Mouse (Mus musculus) hindbrain, embryonic 15.5 days (tissue): ENCODE measurements around the gene Lif. TPM values are rescaled to one million over a fixed set of nuclear protein-coding genes. Genes with fewer than 3 reads are reported as not detected.

ENCODE experiments used
- ATAC-seq: fragments of 200-750 bp; cut with Nextera tagmentation; 2 replicates; pipeline ENCODE4 v1.8.0; 2017; ENCODE audit warnings: low read depth, moderate number of reproducible peaks, moderate TSS enrichment; ENCODE audit not compliant: low FRiP score
- H3K27ac ChIP-seq: fragments of 300-500 bp; sonication (generic); replicated peaks from 2 replicates; pipeline ENCODE4 v1.5.1; 2015; ENCODE audit warnings: mild to moderate bottlenecking, inconsistent platforms
- H3K27me3 ChIP-seq: fragments of 300-500 bp; sonication (generic); 2 replicates; pipeline ENCODE4 v1.6.1; 2015; ENCODE audit warnings: control low read depth, inconsistent platforms
- H3K36me3 ChIP-seq: fragments of 300-500 bp; sonication (generic); 2 replicates; pipeline ENCODE4 v1.6.1; 2015; ENCODE audit warnings: control low read depth, inconsistent platforms
- H3K4me1 ChIP-seq: fragments of 300-500 bp; sonication (generic); replicated peaks from 2 replicates; pipeline ENCODE4 v1.6.1; 2015; ENCODE audit warnings: control low read depth, inconsistent platforms
- H3K4me2 ChIP-seq: fragments of 300-500 bp; sonication (generic); 2 replicates; pipeline ENCODE4 v1.6.1; 2015; ENCODE audit warnings: moderate library complexity, mild to moderate bottlenecking, inconsistent platforms
- H3K4me3 ChIP-seq: fragments of 300-500 bp; sonication (generic); 2 replicates; pipeline ENCODE4 v1.5.1; 2015; ENCODE audit warnings: mild to moderate bottlenecking, inconsistent platforms
- H3K9ac ChIP-seq: fragments of 300-500 bp; sonication (generic); 2 replicates; pipeline ENCODE4 v1.6.1; 2015; ENCODE audit warnings: inconsistent platforms
- H3K9me3 ChIP-seq: fragments of 300-500 bp; sonication (generic); 2 replicates; pipeline ENCODE4 v1.6.1; 2016; ENCODE audit warnings: control low read depth, inconsistent platforms
- WGBS: fragments of 180-500 bp; shearing (Covaris S2); methylation state at CpG from one replicate; pipeline ENCODE4 v1.1.7; 2015; 5-methylcytosine and 5-hydroxymethylcytosine counted together
- polyA plus RNA-seq: library from polyadenylated mRNA; unstranded; fragments of >200 nt; fragmentation: Nextera tagmentation; extraction: Ambion mirVana; gene quantifications from 2 replicates; pipeline ENCODE4 v1.2.1, GENCODE M21; 2015

The Lif gene
- polyA plus RNA-seq, 1 experiment from 2014 or later, result 0.08 TPM

DNA sequence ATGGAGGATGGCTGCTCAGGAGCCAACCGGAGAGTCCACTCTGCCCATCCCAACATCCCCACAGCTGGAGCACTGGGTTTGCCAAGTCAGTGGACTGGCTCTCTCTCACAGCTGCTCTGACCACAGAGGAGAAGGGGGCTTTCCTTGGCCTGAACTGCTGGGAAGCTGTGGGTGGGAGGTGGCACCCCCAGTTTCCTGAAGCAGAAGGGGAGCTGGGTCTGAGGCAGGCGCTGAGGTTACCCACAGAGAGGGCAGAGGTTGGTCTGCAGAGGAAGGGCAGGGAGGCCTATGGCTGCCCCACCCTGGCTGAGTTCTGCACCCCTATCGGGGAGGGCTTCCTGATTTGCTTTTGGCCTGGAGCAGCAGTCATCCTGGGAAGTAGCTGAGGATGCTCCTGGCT, 6.0 kb upstream of the Lif start:
- ATAC-seq, result no peak
- 85% methylated on average over 3 of the region's 3 CpGs for WGBS
- Histone ChIP-seq H3K9ac (no peak overlapping the region), H3K4me2 (no peak overlapping the region), H3K27me3 (no peaks in the 10 kb centered on the region), H3K9me3 (no peaks in the 10 kb centered on the region), H3K4me3 (no peak overlapping the region), H3K4me1 (no peaks in the 10 kb centered on the region), H3K27ac (no peak overlapping the region), H3K36me3 (no peaks in the 10 kb centered on the region)

DNA sequence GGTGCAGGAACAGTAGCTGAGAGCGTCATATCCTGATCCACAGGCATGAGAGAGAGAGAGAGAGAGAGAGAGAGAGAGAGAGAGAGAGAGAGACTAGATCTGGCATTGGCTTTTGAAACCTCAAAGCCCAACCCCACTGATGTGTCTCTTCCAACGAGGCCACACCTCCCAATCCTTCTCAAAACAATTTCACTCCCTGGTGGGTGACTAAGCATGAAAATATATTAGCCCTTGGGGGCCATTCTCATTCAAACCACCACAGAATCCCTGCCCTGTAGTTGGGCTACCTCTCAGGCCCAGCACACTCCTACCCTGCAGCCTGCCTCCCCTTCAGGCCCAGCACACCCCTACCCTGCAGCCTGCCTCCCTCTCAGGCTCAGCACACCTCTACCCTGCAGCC, 4.5 kb upstream of the Lif start:
- no peaks in the 10 kb centered on the region for H3K4me1 ChIP-seq
- H3K4me2 ChIP-seq, result no peak overlapping the region
- no peaks in the 10 kb centered on the region for H3K27me3 ChIP-seq
- H3K36me3 ChIP-seq, result no peaks in the 10 kb centered on the region
- H3K27ac ChIP-seq, result no peak overlapping the region
- ATAC-seq, result no peak
- H3K9ac ChIP-seq, result no peak overlapping the region
- 76% methylated on average over 2 of the region's 2 CpGs for WGBS
- no peaks in the 10 kb centered on the region for H3K9me3 ChIP-seq
- H3K4me3 ChIP-seq, result no peak overlapping the region

DNA sequence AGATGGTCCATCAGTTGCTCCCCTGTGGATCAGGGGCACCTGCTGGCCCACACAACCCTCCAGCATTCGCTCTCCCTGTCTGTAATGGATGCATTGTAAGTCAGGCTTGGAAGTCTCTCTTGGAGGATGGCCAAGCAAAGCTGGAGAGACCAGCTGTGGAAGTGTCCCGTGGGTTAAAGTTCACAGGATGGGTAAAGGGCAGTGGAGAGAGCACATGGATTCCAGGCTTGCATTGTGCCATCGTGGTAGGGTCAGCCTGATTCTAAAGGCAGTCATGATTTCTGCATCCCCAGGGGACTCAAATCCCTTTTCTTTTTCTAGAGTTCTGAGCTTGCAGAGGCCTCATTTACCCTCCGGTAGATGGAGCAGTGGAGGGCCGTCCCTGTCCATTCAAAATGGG, 399 bp downstream of the Lif start:
- H3K36me3 ChIP-seq, result no peaks in the 10 kb centered on the region
- H3K4me1 ChIP-seq, result peaks cover 22% of the 10 kb centered on the region
- H3K4me2 ChIP-seq, result no peak overlapping the region
- H3K27me3 ChIP-seq, result no peaks in the 10 kb centered on the region
- H3K27ac ChIP-seq, result no peak overlapping the region
- H3K9me3 ChIP-seq, result no peaks in the 10 kb centered on the region
- no peak overlapping the region for H3K9ac ChIP-seq
- H3K4me3 ChIP-seq, result no peak overlapping the region
- ATAC-seq, result no peak
- WGBS, result 55% methylated on average over 5 of the region's 5 CpGs

DNA sequence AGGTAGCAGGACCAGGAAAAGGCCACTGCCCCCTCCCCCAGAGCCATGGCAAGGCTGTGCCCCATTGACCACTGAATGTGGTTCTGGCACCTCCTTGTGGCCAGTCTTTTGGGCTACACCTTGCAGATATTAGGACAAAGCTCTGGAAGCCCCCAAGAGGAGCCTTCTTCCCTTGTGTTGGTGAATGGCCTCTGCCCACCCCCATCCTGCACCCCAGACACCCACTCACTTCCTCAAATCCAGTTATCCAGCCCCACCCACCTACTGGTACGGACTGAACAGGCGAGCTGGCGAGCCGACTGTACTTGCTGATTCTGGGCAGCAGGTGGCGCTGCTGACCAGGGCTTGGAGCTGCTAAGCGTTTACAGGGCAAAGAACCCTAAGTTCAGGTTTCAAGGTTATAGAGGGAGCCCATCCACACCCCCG, 1.3 kb downstream of the Lif start:
- H3K36me3 ChIP-seq, result no peaks in the 10 kb centered on the region
- no peaks in the 10 kb centered on the region for H3K9me3 ChIP-seq
- peak overlapping the region; percentile 26 for H3K4me3 ChIP-seq
- no peaks in the 10 kb centered on the region for H3K27me3 ChIP-seq
- H3K9ac ChIP-seq, result no peak overlapping the region; the same call in 1 of the 2 replicates
- ATAC-seq, result peak; percentile 78
- peaks cover 22% of the 10 kb centered on the region for H3K4me1 ChIP-seq
- peak overlapping the region; percentile 60 for H3K4me2 ChIP-seq
- no peak overlapping the region for H3K27ac ChIP-seq
- under 1% methylated on average over 7 of the region's 7 CpGs for WGBS

DNA sequence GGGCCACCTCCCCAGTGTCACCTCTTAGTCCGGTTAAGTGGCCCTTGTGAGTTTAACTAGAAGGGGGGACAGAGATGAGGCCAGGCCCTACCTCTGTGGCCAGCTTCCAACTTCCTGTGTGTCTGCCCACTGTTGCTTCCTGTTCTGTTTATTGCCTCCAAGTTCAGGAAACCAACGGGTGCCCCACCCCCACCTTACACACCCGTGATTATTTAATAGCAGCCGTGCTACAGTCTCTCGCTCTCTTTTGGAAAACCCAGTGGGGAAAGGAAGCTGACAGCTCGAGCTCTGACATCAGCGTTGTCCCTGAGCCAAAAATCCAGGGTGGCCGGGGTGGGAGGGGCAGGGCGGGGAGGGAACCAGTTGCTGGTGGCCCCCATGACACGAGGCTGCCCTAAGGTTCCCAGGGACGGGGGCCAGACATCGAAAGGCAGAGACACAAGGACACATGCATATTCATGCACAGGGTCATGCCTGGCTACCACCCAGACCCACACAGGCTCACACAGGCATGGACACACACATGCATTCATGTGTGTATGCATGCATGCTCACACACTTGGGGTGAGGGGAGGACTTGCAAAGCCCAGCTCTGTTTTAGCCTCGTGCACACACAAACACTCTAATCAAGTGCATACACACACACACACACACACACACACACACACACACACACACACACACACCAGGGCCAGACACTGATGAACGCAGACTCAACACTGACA, 3.3 kb downstream of the Lif start:
- Histone ChIP-seq H3K36me3 (no peaks in the 10 kb centered on the region), H3K4me2 (no peak overlapping the region), H3K9me3 (no peaks in the 10 kb centered on the region), H3K9ac (no peak overlapping the region), H3K4me3 (no peak overlapping the region), H3K27me3 (peaks cover 13% of the 10 kb centered on the region), H3K4me1 (peaks cover 22% of the 10 kb centered on the region), H3K27ac (no peak overlapping the region)
- no peak for ATAC-seq
- WGBS, result 44% methylated on average over 14 of the region's 14 CpGs

DNA sequence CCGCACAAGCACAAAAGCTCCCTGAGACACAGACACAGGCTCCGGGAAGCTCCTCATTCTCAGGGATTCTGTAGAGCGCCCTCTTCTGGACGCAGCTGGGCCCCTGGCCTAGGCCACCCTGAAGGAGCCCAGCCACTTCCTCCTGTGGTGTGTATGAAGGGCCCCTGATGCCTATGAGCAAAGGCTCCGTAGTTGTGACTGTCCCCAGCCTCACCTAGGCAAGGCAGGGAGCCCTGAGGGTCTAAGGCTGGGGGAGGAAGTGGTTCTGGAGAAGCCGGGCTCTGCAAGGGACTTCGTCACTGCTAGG, 3.8 kb downstream of the Lif start:
- Histone ChIP-seq H3K27me3 (peaks cover 18% of the 10 kb centered on the region), H3K4me3 (no peak overlapping the region), H3K27ac (0 out of 2 replicates have a peak overlapping the region, but pooled peaks have one; percentile 14), H3K4me2 (no peak overlapping the region), H3K4me1 (peaks cover 23% of the 10 kb centered on the region), H3K9me3 (no peaks in the 10 kb centered on the region), H3K9ac (no peak overlapping the region), H3K36me3 (no peaks in the 10 kb centered on the region)
- peak; percentile 6; the same call in 1 of the 2 replicates for ATAC-seq
- 41% methylated on average over 7 of the region's 7 CpGs for WGBS

DNA sequence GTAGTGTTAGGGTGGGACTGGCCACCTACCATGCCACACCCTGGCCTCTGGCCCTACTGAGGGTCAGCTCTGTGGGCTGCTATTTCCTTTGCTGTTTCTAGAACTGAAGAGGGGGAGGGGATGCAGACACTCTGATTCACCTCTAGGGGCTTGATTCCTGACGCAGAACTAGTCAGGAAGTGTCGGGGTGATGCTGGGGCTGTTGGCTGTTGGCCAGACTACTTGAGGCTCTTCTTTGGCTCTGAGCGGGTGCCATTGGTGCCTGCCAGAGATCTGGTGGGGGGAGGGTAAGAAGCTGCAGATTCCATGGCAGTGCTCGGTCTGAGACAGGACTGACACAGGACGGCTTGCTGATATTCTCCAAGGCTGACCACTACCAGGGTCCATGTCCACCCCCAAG, 4.6 kb downstream of the Lif start:
- Histone ChIP-seq H3K27ac (no peak overlapping the region), H3K27me3 (peaks cover 20% of the 10 kb centered on the region), H3K36me3 (no peaks in the 10 kb centered on the region), H3K9ac (no peak overlapping the region), H3K9me3 (no peaks in the 10 kb centered on the region), H3K4me2 (no peak overlapping the region), H3K4me3 (no peak overlapping the region), H3K4me1 (peaks cover 31% of the 10 kb centered on the region)
- 26% methylated on average over 5 of the region's 5 CpGs for WGBS
- no peak for ATAC-seq

DNA sequence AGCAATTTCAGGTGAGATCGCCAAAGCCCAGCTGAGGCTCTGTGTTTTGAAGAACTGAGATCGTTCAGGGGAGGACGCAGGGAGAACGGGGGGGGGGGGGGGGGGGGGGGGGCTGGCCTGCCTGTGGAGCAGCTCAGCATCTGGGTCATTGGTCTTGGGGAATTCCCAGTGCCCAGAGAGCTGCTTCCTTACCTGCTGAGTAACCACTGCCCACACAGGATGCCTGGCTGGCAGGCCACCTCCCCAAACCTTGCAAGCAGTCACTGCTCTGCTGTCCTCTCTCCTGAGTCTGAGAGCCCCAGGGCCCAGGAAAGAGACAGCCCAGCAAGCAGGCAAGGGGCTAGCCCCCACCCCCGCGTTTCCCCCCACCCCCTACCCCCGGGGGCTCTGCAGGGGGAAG, 5.5 kb downstream of the Lif start:
- H3K9me3 ChIP-seq, result no peaks in the 10 kb centered on the region
- no peak overlapping the region for H3K27ac ChIP-seq
- peaks cover 33% of the 10 kb centered on the region for H3K4me1 ChIP-seq
- no peak overlapping the region for H3K9ac ChIP-seq
- no peak overlapping the region for H3K4me3 ChIP-seq
- no peaks in the 10 kb centered on the region for H3K36me3 ChIP-seq
- 25% methylated on average over 7 of the region's 7 CpGs for WGBS
- no peak for ATAC-seq
- H3K27me3 ChIP-seq, result peaks cover 28% of the 10 kb centered on the region
- H3K4me2 ChIP-seq, result no peak overlapping the region

DNA sequence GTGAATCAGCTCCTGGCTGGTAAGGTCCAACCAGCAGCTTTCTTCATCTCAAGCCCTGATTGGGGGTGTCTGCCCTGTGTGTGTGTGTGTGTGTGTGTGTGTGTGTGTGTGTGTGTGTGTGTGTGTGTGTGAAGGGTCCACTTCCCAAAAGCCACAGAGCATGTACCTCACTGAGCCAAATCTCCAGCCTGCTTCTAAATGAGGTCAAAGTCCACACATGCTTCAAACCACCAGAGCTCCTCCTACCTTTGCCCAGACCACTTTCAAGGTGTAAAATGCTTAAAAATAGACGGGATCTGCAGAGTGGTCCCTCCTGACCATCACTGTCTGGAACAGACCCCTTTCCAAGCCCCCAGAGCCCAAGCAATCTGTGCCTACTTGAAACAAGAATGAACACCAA, 5.9 kb downstream of the Lif start:
- no peaks in the 10 kb centered on the region for H3K36me3 ChIP-seq
- ATAC-seq, result no peak
- H3K9me3 ChIP-seq, result no peaks in the 10 kb centered on the region
- peaks cover 32% of the 10 kb centered on the region for H3K27me3 ChIP-seq
- no peak overlapping the region for H3K9ac ChIP-seq
- H3K4me3 ChIP-seq, result no peak overlapping the region
- 42% methylated on average over 1 of the region's 1 CpGs for WGBS
- H3K27ac ChIP-seq, result no peak overlapping the region
- H3K4me1 ChIP-seq, result peaks cover 33% of the 10 kb centered on the region
- no peak overlapping the region for H3K4me2 ChIP-seq

DNA sequence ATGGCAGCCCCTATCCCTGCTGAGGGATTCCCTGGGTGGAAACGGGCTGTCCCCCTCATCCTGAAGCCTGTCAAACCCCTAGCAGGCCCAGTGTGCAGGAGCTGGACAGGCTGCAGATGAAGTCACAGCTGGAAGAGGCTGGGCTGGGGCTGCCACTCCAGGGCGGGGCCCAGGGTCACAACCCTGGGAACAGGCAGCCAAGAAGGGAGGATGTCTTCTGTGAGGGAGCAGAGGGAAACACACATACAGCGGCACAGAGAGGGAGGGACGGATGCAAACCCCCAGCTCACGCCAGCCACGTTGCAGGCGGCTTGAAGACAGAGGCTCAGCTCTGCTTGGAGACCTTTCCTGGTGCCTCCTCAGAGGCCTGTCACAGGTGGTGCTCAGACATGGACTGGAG, 6.7 kb downstream of the Lif start:
- H3K27me3 ChIP-seq, result peaks cover 36% of the 10 kb centered on the region
- H3K4me2 ChIP-seq, result no peak overlapping the region
- no peak overlapping the region for H3K4me3 ChIP-seq
- no peak overlapping the region for H3K27ac ChIP-seq
- WGBS, result 72% methylated on average over 7 of the region's 7 CpGs
- ATAC-seq, result no peak
- no peaks in the 10 kb centered on the region for H3K9me3 ChIP-seq
- H3K4me1 ChIP-seq, result peaks cover 29% of the 10 kb centered on the region
- no peaks in the 10 kb centered on the region for H3K36me3 ChIP-seq
- no peak overlapping the region for H3K9ac ChIP-seq

DNA sequence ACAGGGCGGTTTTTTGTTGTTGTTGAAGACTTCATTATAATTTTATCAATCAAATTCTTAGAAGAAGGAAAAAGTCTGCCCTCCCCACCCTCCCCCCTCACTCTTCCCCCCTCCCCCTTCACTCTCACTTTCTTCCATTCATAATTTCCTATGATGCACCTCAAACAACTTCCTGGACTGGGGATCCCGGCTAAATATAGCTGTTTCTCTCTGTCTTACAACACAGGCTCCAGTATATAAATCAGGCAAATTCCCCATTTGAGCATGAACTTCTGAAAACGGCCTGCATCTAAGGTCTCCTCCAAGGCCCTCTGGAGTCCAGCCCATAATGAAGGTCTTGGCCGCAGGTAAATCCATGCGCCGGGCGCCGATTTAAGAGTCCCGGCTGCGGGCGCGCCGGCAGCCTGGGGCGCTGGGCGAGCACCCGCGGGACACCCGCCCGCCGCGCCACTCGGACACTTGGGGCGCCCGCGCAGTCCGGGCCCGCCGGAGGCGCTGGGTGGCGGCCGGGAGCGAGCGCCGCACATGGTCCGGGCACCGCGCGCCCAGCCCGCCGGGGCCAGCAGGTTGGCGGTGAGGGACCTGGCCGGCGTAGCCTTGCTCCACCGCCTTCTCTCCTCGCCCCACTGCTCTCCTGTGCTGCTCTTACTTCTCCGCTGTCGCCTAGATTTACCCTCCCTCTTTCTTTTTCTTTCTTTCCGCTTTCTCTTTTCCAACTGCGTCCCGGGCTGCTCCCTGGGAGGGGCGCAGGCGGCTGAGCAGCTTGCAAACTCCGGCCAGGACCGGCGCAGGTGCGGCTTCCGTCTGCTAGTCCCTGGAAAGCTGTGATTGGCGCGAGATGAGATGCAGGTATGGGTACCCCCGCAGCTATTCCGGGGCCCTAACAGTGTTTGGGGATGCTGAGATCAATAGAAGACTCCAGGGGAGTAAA, 9.2 kb downstream of the Lif start:
- Histone ChIP-seq H3K4me2 (peak overlapping the region; percentile 94), H3K4me1 (peaks cover 20% of the 10 kb centered on the region), H3K27ac (no peak overlapping the region), H3K9me3 (no peaks in the 10 kb centered on the region), H3K36me3 (no peaks in the 10 kb centered on the region), H3K27me3 (peaks cover 39% of the 10 kb centered on the region), H3K4me3 (peak overlapping the region; percentile 48), H3K9ac (peak overlapping the region; percentile 55)
- ATAC-seq, result no peak
- WGBS, result 1% methylated on average over 58 of the region's 61 CpGs

DNA sequence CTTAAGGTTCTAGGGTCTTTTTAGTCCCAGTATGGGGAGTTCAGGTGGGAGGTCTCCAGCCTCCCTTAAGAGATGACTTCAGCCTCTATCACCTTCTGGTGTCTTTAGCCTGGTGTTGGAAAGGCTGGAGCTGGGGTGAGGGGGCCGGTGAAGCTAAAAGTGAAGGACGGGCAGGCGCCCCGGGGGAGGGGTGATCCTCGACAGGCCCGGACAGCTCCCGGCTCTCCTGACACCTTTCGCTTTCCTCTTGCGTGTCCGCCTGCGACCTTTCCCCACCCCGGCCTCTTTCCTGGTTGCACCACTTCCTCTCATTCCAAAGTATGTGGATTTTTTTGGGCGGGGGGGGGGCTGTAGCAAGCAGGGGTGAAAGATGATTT, 9.8 kb downstream of the Lif start:
- H3K9me3 ChIP-seq, result no peaks in the 10 kb centered on the region
- no peak for ATAC-seq
- no peak overlapping the region for H3K27ac ChIP-seq
- H3K4me1 ChIP-seq, result peaks cover 16% of the 10 kb centered on the region
- H3K4me2 ChIP-seq, result peak overlapping the region; percentile 94
- H3K4me3 ChIP-seq, result peak overlapping the region; percentile 48
- peaks cover 39% of the 10 kb centered on the region for H3K27me3 ChIP-seq
- WGBS, result 8% methylated on average over 13 of the region's 13 CpGs
- H3K36me3 ChIP-seq, result no peaks in the 10 kb centered on the region
- no peak overlapping the region for H3K9ac ChIP-seq
